Mouse (Mus musculus) liver, embryonic 14.5 days (tissue): ENCODE measurements around the gene Gm17304. TPM values are rescaled to one million over a fixed set of nuclear protein-coding genes. Genes with fewer than 3 reads are reported as not detected.

Source experiments
- ATAC-seq: fragments of 200-750 bp; cut with Nextera tagmentation; 2 replicates; pipeline ENCODE4 v1.8.0; 2017; ENCODE audit warnings: moderate number of reproducible peaks, mild to moderate bottlenecking, moderate library complexity; ENCODE audit not compliant: insufficient read depth
- DNase-seq, 3 experiments: peaks; one replicate each; pipeline ENCODE4 v3.0.0-alpha.2; 2012 to 2013; ENCODE audit warnings: low read depth in 3 of 3, low spot score in 3 of 3
- H3K27ac ChIP-seq: fragments of 300-500 bp; sonication (generic); 2 replicates; pipeline ENCODE4 v1.5.1; 2014; ENCODE audit warnings: moderate library complexity, mild to moderate bottlenecking, control low read depth, inconsistent platforms
- H3K27me3 ChIP-seq: fragments of 300-500 bp; sonication (generic); 2 replicates; pipeline ENCODE4 v1.6.1; 2014; ENCODE audit warnings: mild to moderate bottlenecking, low read length, moderate library complexity; ENCODE audit not compliant: control insufficient read depth, insufficient read depth
- H3K36me3 ChIP-seq: fragments of 300-500 bp; sonication (generic); replicated peaks from 2 replicates; pipeline ENCODE4 v1.6.1; 2014; ENCODE audit warnings: low read depth; ENCODE audit not compliant: control insufficient read depth, insufficient read depth
- H3K4me1 ChIP-seq, 2 experiments: fragments of 200-500 bp in 1 of 2; fragments of 300-500 bp in 1 of 2; sonication (generic) in 1 of 2; replicated peaks; 2 replicates each; pipeline ENCODE4 v1.6.1; 2012 to 2014; ENCODE audit warnings: antibody characterized with exemption in 1 of 2, inconsistent platforms in 1 of 2, low read length in 1 of 2; ENCODE audit not compliant: control insufficient read depth in 2 of 2, insufficient read depth in 2 of 2
- H3K4me2 ChIP-seq: fragments of 300-500 bp; sonication (generic); 2 replicates; pipeline ENCODE4 v1.6.1; 2014; ENCODE audit warnings: low read depth, mild to moderate bottlenecking, control low read depth, moderate library complexity
- H3K4me3 ChIP-seq, 2 experiments: fragments of 200-500 bp in 1 of 2; fragments of 300-500 bp in 1 of 2; sonication (generic) in 1 of 2; 2 replicates each; pipeline ENCODE4 v1.5.1; 2012 to 2014; ENCODE audit warnings: low read depth in 2 of 2, low read length in 2 of 2, mild to moderate bottlenecking in 2 of 2, control low read depth in 1 of 2, inconsistent platforms in 1 of 2, moderate library complexity in 1 of 2; ENCODE audit not compliant: insufficient read depth in 1 of 2
- H3K9ac ChIP-seq: fragments of 300-500 bp; sonication (generic); replicated peaks from 2 replicates; pipeline ENCODE4 v1.6.1; 2014; ENCODE audit warnings: mild to moderate bottlenecking, control low read depth, moderate library complexity
- H3K9me3 ChIP-seq: fragments of 300-500 bp; sonication (generic); 2 replicates; pipeline ENCODE4 v1.6.1; 2016; ENCODE audit warnings: low read length, mixed read lengths; ENCODE audit not compliant: control insufficient read depth
- CTCF ChIP-seq: IDR thresholded peaks from 2 replicates; pipeline ENCODE4 v1.5.1; 2016; ENCODE audit warnings: antibody characterized with exemption, low read depth, control low read depth
- EP300 ChIP-seq: IDR thresholded peaks from 2 replicates; pipeline ENCODE4 v1.6.1; 2016; ENCODE audit warnings: antibody characterized with exemption, low read depth
- WGBS: fragments of 180-500 bp; shearing (Covaris S2); extraction: QIAGEN DNeasy Blood & Tissue Kit; methylation state at CpG from one replicate; pipeline ENCODE4 v1.1.7; 2014; ENCODE audit not compliant: insufficient replicate concordance; 5-methylcytosine and 5-hydroxymethylcytosine counted together
- polyA plus RNA-seq, 2 experiments: library from polyadenylated mRNA; depleted of rRNA in 1 of 2; stranded (reverse) in 1 of 2; unstranded in 1 of 2; fragments of >200 nt; fragmentation: Nextera tagmentation in 1 of 2; extraction: Ambion mirVana in 1 of 2; gene quantifications; 2 replicates each; pipeline versions ENCODE4 v1.2.1 to v1.2.3; 2012 to 2014

Gene Gm17304
- polyA plus RNA-seq, 2 experiments, result not detected

DNA sequence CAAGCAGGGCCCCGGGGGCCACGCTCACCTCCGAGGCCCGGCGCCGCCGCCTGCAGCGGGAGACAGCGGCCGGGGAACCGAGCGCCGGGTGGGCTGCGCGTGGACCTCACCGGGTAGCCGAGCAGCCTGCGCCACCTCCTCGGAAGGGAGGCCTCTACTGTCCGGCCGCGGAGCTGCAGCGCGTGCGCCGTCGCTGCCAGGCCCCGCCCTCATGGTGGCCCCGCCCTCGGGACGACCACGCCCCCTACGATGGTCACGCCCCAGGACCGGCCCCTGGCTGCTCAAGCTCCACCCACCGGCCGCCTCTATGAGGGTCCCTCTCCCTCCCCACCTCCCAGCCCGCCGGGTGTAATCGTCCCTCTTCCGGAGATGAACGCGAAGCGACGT lies 34.3 kb upstream of the Gm17304 start:
- ATAC-seq (peak; percentile 87), DNase-seq (peak; percentile 28 to 29 (median 28))
- Histone ChIP-seq H3K27me3 (peaks cover 25% of the 10 kb centered on the region), H3K4me2 (peak overlapping the region; percentile 78), H3K4me3 (peak overlapping the region; percentile 38 to 49), H3K9ac (no peak overlapping the region), H3K27ac (no peak overlapping the region), H3K36me3 (no peaks in the 10 kb centered on the region), H3K9me3 (no peaks in the 10 kb centered on the region), H3K4me1 (no peaks in the 10 kb centered on the region)
- TF ChIP-seq CTCF, result peak; percentile 40; the same call in 1 of the 2 replicates
- no peak for TF ChIP-seq EP300
- whole genome bisulfite sequencing, result 1% methylated on average over 36 of the region's 45 CpGs

DNA sequence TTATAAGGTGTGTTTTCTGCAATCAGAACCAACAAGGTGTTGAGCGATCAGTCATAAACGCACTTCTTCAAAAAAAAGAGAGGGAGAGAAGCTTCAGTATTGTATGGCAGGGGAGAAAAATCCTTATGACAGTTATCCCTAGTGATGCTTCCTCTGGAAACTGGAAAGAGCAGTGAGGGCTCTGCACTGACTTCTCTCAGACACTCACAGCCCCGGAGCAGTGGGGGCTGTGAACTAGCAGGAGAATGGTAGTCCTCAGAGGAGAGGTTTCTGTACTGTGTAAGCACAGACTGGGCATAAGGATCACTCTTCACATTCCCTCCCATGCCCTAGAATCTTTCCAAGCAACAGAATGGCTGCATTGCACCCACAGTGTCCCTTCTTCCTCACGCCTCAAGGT lies 33.8 kb upstream of the Gm17304 start:
- TF ChIP-seq CTCF (no peak), EP300 (no peak)
- Histone ChIP-seq H3K9ac (no peak overlapping the region), H3K27me3 (peaks cover 25% of the 10 kb centered on the region), H3K4me2 (no peak overlapping the region; the same call in 1 of the 2 replicates), H3K27ac (no peak overlapping the region), H3K9me3 (no peaks in the 10 kb centered on the region), H3K36me3 (no peaks in the 10 kb centered on the region), H3K4me1 (no peaks in the 10 kb centered on the region), H3K4me3 (no peak overlapping the region)
- DNase-seq (no peak), ATAC-seq (no peak)
- 19% methylated on average over 4 of the region's 4 CpGs for WGBS

DNA sequence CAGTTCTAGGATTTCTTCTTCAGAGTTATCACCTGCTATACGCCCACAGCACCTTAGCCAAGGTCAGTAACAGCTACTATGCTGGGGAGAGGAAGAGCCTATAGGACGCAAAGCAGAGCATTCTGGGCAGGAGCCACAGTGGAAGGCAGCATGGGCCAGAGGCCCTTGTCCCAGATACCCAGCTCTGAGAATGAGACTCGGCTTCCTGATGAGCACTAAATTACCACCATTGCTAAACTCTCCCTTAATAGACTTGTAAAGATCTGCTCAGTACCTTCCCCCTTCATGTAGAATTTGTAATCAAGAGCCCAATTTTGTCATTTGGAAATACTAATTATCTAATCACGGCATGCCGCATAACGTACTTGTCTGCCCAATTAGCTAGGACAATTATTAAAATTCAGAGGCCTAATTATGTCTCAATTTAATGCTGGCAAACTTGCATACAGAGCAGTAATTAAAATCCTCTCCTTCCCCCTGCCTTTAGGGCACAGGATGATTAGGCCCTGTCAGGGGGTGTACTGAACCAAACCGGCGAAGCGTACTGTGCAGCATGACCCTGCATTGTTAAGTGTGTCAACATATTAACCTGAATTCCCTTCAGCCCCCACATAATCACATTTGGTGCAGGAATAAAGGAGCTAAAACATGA lies 31.5 kb upstream of the Gm17304 start:
- TF ChIP-seq CTCF (no peak), EP300 (no peak)
- H3K27me3 ChIP-seq, result peaks cover 25% of the 10 kb centered on the region
- no peak overlapping the region for H3K4me3 ChIP-seq
- H3K9ac ChIP-seq, result no peak overlapping the region
- 72% methylated on average over 9 of the region's 9 CpGs for WGBS
- DNase-seq (no peak), ATAC-seq (no peak)
- no peaks in the 10 kb centered on the region for H3K9me3 ChIP-seq
- no peak overlapping the region for H3K27ac ChIP-seq
- no peaks in the 10 kb centered on the region for H3K36me3 ChIP-seq
- H3K4me2 ChIP-seq, result no peak overlapping the region
- no peaks in the 10 kb centered on the region for H3K4me1 ChIP-seq

DNA sequence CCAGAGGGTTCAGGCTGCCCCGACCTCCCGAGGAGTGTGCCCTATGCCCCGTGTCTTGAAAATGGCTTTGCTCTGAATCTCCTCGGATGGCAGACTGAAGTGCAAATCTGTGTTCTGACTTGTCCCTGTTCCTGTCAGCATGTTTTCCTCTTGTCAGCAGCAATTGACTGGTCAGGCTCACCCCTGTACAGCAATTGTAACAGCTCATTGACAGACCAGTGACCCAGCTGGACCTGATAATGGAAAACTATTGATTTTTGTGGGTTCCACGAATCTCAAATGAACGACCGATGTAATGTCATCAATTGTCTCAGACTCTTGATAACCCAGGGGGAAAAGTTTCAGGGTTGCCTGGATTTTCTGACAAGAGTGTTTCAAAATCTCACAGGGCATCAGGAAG lies 28.0 kb upstream of the Gm17304 start:
- Histone ChIP-seq H3K4me2 (no peak overlapping the region), H3K9ac (no peak overlapping the region), H3K27ac (no peak overlapping the region), H3K27me3 (no peaks in the 10 kb centered on the region; the same call in 1 of the 2 replicates), H3K9me3 (no peaks in the 10 kb centered on the region), H3K4me1 (no peaks in the 10 kb centered on the region), H3K36me3 (no peaks in the 10 kb centered on the region), H3K4me3 (no peak overlapping the region)
- DNase-seq, result no peak
- TF ChIP-seq CTCF (no peak), EP300 (no peak)
- no peak for ATAC-seq
- 59% methylated on average over 7 of the region's 7 CpGs for WGBS

DNA sequence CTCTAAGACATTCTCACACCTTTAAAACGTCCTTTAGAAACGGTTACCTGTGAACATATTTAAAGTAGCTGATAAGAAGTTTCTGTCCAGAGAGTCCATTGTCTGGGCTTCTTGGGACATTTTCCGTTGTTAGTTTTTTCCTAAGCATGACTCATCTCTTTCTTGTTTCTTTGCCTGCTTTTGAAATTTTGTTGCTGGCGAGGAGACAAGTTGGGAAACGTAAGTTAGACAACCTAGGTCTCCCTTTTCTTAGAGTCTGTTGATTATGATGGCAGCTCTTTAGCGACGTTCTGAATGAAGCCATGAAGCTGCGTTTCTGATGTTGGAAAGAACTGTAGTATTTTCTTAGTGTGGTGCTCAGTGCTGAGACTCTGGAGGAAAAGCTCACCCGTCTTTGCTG lies 19.9 kb upstream of the Gm17304 start:
- H3K36me3 ChIP-seq, result no peaks in the 10 kb centered on the region

More for the DNA sequence above, 19.9 kb upstream of the Gm17304 start:
- H3K9me3 ChIP-seq, result no peaks in the 10 kb centered on the region
- no peak overlapping the region for H3K27ac ChIP-seq
- no peak overlapping the region for H3K9ac ChIP-seq
- no peaks in the 10 kb centered on the region for H3K4me1 ChIP-seq
- no peak for TF ChIP-seq EP300
- ATAC-seq (no peak), DNase-seq (no peak)
- H3K27me3 ChIP-seq, result no peaks in the 10 kb centered on the region
- WGBS, result 77% methylated on average over 9 of the region's 9 CpGs
- H3K4me2 ChIP-seq, result no peak overlapping the region
- H3K4me3 ChIP-seq, result no peak overlapping the region
